Mouse (Mus musculus) midbrain, postnatal 0 days (tissue): Measurements from ENCODE around the gene D030056L22Rik. TPM values are rescaled to one million over a fixed set of nuclear protein-coding genes. Genes with fewer than 3 reads are reported as not detected.

ENCODE experiments used
- ATAC-seq: fragments of 200-750 bp; cut with Nextera tagmentation; 2 replicates; pipeline ENCODE4 v1.8.0; 2017; ENCODE audit warnings: moderate number of reproducible peaks, mild to moderate bottlenecking, moderate TSS enrichment, moderate library complexity; ENCODE audit not compliant: low FRiP score
- DNase-seq: peaks from one replicate; pipeline ENCODE4 v3.0.0-alpha.2; 2015; ENCODE audit warnings: low spot score
- H3K27ac ChIP-seq: fragments of 300-500 bp; sonication (generic); 2 replicates; pipeline ENCODE4 v1.5.1; 2014; ENCODE audit warnings: low read depth, mild to moderate bottlenecking, low read length, mixed read lengths
- H3K27me3 ChIP-seq: fragments of 300-500 bp; sonication (generic); 2 replicates; pipeline ENCODE4 v1.6.1; 2014; ENCODE audit warnings: low read length, control low read depth, mixed read lengths; ENCODE audit not compliant: insufficient read depth
- H3K36me3 ChIP-seq: fragments of 300-500 bp; sonication (generic); 2 replicates; pipeline ENCODE4 v1.6.1; 2014; ENCODE audit warnings: low read length, control low read depth, mixed read lengths; ENCODE audit not compliant: insufficient read depth
- H3K4me1 ChIP-seq: fragments of 300-500 bp; sonication (generic); 2 replicates; pipeline ENCODE4 v1.6.1; 2014; ENCODE audit warnings: mild to moderate bottlenecking, control low read depth, antibody characterized with exemption, low read length, mixed read lengths; ENCODE audit not compliant: insufficient read depth
- H3K4me2 ChIP-seq: fragments of 300-500 bp; sonication (generic); 2 replicates; pipeline ENCODE4 v1.6.1; 2014; ENCODE audit warnings: low read depth, mild to moderate bottlenecking, low read length, mixed read lengths; ENCODE audit not compliant: poor library complexity, severe bottlenecking
- H3K4me3 ChIP-seq: fragments of 300-500 bp; sonication (generic); 2 replicates; pipeline ENCODE4 v1.5.1; 2014; ENCODE audit warnings: low read depth, mild to moderate bottlenecking, low read length, moderate library complexity
- H3K9ac ChIP-seq: fragments of 300-500 bp; sonication (generic); replicated peaks from 2 replicates; pipeline ENCODE4 v1.6.1; 2014; ENCODE audit warnings: mild to moderate bottlenecking, low read length, moderate library complexity, mixed read lengths; ENCODE audit not compliant: poor library complexity, severe bottlenecking
- H3K9me3 ChIP-seq: fragments of 300-500 bp; sonication (generic); 2 replicates; pipeline ENCODE4 v1.6.1; 2016; ENCODE audit warnings: low read length, control low read depth
- CTCF ChIP-seq: IDR thresholded peaks from 2 replicates; pipeline ENCODE4 v1.5.1; 2016; ENCODE audit warnings: antibody characterized with exemption, mild to moderate bottlenecking
- WGBS: fragments of 180-500 bp; shearing (Covaris S2); extraction: QIAGEN DNeasy Blood & Tissue Kit; methylation state at CpG from one replicate; pipeline ENCODE4 v1.1.7; 2014; 5-methylcytosine and 5-hydroxymethylcytosine counted together
- polyA plus RNA-seq: library from polyadenylated mRNA; unstranded; fragments of >200 nt; fragmentation: Nextera tagmentation; extraction: Ambion mirVana; gene quantifications from 2 replicates; pipeline ENCODE4 v1.2.1, GENCODE M21; 2015
- total RNA-seq: library from RNA; depleted of rRNA; stranded (reverse); fragments of >200 nt; gene quantifications from 2 replicates; pipeline ENCODE4 v1.2.3, GENCODE M21; 2014; rRNA removed

Gene D030056L22Rik
- total RNA-seq = 49.6 and 61.8 TPM in 2 replicates
- polyA plus RNA-seq = 35.0 TPM in 2 replicates

GRCm38 (mm10) chr19:18712866-18713300, at the start of gene D030056L22Rik:
Gene D030056L22Rik, plus strand, starts transcription at chr19:18713193.
- peak; percentile 100 for ATAC-seq
- DNase-seq = peak; percentile 98
- Histone ChIP-seq H3K4me3 (peak within 1 kb of the TSS; percentile 76), H3K27ac (peak within 1 kb of the TSS; percentile 92), H3K9me3 (no peaks in the 10 kb centered on the region), H3K4me1 (0 out of 2 replicates have a peak, but pooled peaks cover 10% of the 10 kb centered on the region), H3K27me3 (no peaks in the 10 kb centered on the region), H3K9ac (peak within 1 kb of the TSS; percentile 79), H3K4me2 (peak within 1 kb of the TSS; percentile 88), H3K36me3 (no peaks in the 10 kb centered on the region)
- peak; percentile 82 for TF ChIP-seq CTCF
- under 1% methylated on average over 33 of the region's 49 CpGs for WGBS

GRCm38 (mm10) chr19:18663904-18664303, 49.1 kb upstream of the D030056L22Rik start:
- Histone ChIP-seq H3K27ac (no peak overlapping the region), H3K36me3 (no peaks in the 10 kb centered on the region), H3K9ac (no peak overlapping the region), H3K4me2 (no peak overlapping the region), H3K4me1 (no peaks in the 10 kb centered on the region), H3K4me3 (no peak overlapping the region), H3K9me3 (no peaks in the 10 kb centered on the region), H3K27me3 (no peaks in the 10 kb centered on the region)
- ATAC-seq = no peak
- no peak for TF ChIP-seq CTCF
- WGBS = 67% methylated on average over 2 of the region's 2 CpGs
- no peak for DNase-seq

- Histone ChIP-seq H3K4me3 (no peak overlapping the region), H3K27ac (no peak overlapping the region), H3K4me1 (peaks cover 6% of the 10 kb centered on the region; the same call in 1 of the 2 replicates), H3K36me3 (no peaks in the 10 kb centered on the region), H3K9ac (no peak overlapping the region), H3K9me3 (no peaks in the 10 kb centered on the region), H3K4me2 (no peak overlapping the region), H3K27me3 (no peaks in the 10 kb centered on the region)
- WGBS = 74% methylated on average over 7 of the region's 7 CpGs
- DNase-seq (peak; percentile 70), ATAC-seq (no peak)
- TF ChIP-seq CTCF = no peak
Observed at GRCm38 (mm10) chr19:18666966-18667365, 46.0 kb upstream of the D030056L22Rik start.

- Histone ChIP-seq H3K9ac (no peak overlapping the region), H3K36me3 (no peaks in the 10 kb centered on the region), H3K4me2 (no peak overlapping the region), H3K4me3 (no peak overlapping the region), H3K4me1 (peaks cover 20% of the 10 kb centered on the region), H3K9me3 (no peaks in the 10 kb centered on the region), H3K27ac (no peak overlapping the region), H3K27me3 (no peaks in the 10 kb centered on the region)
- DNase-seq = peak; percentile 63
- 51% methylated on average over 7 of the region's 7 CpGs for WGBS
- no peak for TF ChIP-seq CTCF
- ATAC-seq = no peak
Observed at GRCm38 (mm10) chr19:18669551-18669950, 43.4 kb upstream of the D030056L22Rik start.

- Histone ChIP-seq H3K27ac (peak within 1 kb of the TSS; percentile 72), H3K27me3 (no peaks in the 10 kb centered on the region), H3K4me1 (peaks cover 20% of the 10 kb centered on the region), H3K4me2 (peak within 1 kb of the TSS; percentile 73), H3K9ac (peak within 1 kb of the TSS; percentile 68), H3K9me3 (no peaks in the 10 kb centered on the region), H3K4me3 (peak within 1 kb of the TSS; percentile 71), H3K36me3 (no peaks in the 10 kb centered on the region)
- under 1% methylated on average over 49 of the region's 58 CpGs for WGBS
- TF ChIP-seq CTCF = no peak
- peak; percentile 99 for ATAC-seq
- DNase-seq = peak; percentile 99
Observed at GRCm38 (mm10) chr19:18670608-18671007, 42.4 kb upstream of the D030056L22Rik start, which contains the start of gene Carnmt1. Gene Carnmt1, plus strand, starts transcription at chr19:18670764.

GRCm38 (mm10) chr19:18671056-18671741, 41.8 kb upstream of the D030056L22Rik start:
- peak; percentile 21 for DNase-seq
- peak; percentile 72 for ATAC-seq
- Histone ChIP-seq H3K4me3 (peak overlapping the region; percentile 71), H3K4me1 (peaks cover 20% of the 10 kb centered on the region), H3K27ac (peak overlapping the region; percentile 72), H3K36me3 (no peaks in the 10 kb centered on the region), H3K4me2 (peak overlapping the region; percentile 73), H3K9ac (peak overlapping the region; percentile 68), H3K27me3 (no peaks in the 10 kb centered on the region), H3K9me3 (no peaks in the 10 kb centered on the region)
- TF ChIP-seq CTCF = no peak
- WGBS = under 1% methylated on average over 48 of the region's 64 CpGs
